Mouse (Mus musculus): Measurements from ENCODE around the gene Yipf3.
A peak's percentile ranks its signal among the peaks of the same experiment; 100 is the strongest.

Gene Yipf3

DNA sequence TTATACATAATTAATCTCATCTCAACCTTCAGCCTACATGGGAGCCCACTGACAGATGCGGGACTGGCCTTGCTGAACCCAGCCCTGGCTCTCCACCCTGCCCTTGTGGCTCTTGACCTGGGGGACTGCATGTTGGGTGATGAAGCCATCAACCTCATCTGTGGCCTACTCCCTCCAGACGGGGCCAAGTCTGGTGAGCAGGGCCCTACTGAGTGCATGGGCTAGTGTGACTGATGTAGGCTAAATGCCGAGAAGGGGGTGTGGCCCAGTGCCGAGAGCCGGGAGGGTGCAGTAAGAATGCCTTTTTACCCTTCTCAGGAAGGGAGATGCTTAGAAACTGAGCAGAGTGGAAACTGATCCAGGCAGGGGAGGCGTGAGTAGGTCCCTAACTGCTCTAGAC is 7.3 kb downstream of the Yipf3 start:
- no peak for DNase-seq (ENCODE audit: low spot score in 2 of 2)

DNA sequence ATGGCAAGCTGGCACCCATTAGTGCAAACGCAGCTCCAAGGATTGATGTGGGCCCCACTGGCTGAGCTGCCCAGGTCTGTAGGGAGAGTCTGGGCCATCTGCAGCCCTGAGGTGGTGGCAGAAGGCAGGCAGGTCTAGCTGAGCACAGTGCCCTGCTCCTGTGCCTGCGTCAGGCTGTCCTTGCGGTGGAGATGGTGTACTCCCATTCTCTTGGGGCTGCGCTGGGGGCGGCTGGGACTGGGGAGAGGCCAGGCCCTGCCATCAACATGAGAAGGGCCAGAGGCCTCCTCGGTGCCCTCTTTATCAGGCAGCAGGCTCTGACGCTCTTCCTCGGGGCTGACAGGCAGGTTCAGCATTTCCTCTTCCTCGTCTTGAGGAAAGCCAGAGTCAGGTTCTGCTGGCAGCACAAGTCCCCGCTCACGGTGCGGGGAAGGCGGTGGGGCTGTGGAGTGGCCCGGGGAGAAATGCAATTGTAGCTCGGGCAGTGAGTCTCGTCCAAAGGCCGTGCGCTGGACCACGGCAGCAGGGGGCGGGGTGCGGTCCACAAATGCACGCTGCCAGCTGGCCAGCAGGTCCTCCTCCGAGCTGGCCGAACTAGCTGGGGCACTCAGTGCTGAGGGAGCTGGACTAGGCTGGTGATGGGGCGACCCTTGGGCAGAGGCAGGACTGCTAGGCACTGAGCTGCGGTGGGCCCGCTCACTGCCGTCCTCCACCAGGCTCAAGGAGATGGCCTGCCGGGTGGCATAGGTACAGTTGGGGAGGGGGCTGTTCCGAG is 10.6 kb downstream of the Yipf3 start:
- DNase-seq (ENCODE audit: low spot score in 2 of 2): no peak

DNA sequence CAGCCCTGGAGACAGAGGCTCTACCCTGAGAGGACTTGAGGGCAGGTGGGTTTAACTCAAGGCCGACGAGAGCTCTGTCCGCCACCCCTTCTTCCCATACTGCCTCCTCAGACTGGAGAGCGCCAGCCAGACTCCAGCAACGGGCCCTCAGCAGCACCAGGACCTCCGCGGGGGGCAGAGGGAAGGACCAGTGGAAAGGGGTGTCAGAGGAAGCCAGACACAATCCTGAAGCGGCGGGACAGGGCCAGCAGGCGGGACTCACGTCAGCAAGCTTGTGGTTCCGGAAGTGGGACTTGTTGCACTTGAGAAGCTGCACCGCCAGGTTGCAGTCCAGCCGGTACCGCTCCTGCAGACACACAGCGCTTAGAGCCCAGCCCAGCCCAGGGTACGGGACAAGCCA is 11.8 kb downstream of the Yipf3 start:
- no peak for DNase-seq (ENCODE audit: low spot score in 2 of 2)

DNA sequence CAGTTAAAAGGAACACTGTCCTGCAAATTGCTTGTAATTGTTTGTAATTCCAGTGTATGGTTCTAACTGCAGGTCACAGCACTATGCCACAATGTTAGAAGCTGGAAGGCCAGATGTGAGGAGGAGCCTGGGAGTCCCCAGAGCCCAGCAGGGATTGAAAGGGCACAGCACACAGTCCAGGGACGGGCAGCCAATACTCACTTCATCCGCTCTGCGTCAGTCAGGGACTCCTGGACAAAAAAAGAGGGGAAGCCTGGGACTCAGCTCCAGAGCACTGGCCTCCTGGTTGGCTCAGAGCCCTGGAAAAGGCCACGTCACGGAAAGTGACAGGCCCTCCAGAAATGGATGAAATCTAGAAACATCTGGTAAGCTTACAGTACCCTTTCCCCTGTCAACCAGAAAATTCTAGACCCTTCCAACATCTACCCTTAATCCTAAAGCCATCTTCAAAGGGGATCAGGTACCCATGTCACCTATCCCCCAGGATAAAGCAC is 14.4 kb downstream of the Yipf3 start:
- no peak for DNase-seq (ENCODE audit: low spot score in 2 of 2)

DNA sequence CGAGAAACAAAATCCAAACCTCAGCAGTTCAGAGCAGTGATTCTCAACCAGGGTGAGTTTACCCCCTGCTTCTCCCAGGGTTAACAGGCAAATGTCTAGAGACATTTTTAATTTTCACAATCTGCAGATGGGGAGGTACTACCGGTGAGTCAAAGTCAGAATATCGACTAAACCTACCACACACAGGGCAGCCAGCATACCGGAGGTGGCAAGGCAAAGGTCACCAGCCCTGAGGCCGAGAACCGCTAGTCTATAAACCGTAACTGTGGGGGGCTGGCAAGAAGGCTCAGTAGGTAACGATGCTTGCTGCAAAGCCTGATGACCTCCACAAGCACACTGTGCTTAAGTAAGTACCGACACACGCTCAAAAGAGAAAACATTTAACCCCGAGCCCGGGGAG is 17.6 kb downstream of the Yipf3 start:
- no peak for DNase-seq (ENCODE audit: low spot score in 2 of 2)

DNA sequence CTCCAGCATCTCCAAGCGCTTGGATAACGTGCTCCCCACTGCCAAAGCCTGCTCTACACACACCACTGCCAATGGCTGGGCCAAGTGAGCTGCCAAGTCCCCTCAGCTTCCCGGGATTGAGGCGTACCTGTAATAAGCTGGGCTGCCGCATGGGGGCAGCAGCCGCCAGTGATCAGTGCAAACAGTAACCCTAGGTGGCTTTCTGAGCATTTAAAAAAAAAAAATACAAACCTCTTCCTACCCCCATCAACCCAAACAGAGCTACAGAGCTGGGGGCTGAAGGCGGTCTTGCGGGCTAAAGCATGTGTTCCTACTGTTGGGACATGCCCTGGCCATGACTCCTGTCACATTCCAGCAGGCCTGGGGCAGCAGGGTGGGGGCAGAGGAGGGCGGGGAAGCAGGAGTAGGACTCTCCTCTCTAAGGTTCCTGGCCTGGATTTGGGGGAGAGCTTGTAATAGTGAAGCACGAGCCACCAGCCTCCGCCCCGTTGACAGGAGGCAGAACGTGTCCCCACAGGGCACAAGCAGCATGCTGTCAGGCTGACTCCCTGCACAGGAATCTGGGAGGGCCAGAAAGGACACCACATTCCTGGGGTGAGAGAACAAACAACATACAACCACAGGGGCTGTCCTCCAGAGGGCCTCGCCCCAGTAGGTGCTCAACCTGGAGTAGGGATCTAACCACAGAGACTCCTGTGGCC is 18.2 kb downstream of the Yipf3 start:
- peak; percentile 87 to 89 for DNase-seq (ENCODE audit: low spot score in 2 of 2)

DNA sequence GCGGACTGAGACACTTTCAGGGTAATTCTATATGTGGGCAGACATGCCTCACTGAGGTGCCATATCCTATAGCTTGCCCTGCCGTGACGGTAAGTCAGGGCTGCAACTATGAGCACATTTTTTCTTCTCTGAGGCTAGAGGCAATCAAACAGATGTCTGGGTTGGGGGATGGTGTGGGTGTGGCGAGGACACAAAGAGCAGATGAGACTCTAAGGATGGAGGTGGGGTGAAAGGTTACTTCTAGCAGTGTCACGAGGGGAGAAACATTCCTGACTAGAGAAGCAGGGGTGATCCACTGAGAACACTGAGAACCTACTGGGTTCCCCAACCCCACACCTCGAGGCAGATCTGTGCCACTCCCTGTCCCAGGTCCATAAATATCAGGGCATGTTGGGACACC is 19.1 kb downstream of the Yipf3 start:
- DNase-seq (ENCODE audit: low spot score in 2 of 2): no peak

DNA sequence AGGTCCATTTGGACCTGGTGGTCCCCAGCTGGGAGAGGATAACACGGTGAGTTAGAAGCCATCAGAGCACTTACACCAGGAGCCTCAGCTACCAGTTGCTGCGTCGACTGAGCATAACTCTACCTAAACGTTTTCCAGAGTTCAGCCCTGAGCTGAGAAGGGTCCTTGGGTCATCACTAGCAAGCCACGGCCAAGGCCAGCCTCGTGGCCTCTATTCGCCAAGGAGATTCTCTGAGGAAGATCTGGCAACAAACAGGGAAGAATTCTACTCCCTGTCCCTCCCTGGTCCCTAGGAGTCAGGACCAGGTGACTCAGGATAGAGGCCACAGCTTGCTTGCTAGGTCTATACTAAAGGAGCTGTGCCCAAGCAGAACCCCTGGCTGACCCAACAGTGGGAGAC is 19.6 kb downstream of the Yipf3 start:
- DNase-seq (ENCODE audit: low spot score in 2 of 2): no peak

DNA sequence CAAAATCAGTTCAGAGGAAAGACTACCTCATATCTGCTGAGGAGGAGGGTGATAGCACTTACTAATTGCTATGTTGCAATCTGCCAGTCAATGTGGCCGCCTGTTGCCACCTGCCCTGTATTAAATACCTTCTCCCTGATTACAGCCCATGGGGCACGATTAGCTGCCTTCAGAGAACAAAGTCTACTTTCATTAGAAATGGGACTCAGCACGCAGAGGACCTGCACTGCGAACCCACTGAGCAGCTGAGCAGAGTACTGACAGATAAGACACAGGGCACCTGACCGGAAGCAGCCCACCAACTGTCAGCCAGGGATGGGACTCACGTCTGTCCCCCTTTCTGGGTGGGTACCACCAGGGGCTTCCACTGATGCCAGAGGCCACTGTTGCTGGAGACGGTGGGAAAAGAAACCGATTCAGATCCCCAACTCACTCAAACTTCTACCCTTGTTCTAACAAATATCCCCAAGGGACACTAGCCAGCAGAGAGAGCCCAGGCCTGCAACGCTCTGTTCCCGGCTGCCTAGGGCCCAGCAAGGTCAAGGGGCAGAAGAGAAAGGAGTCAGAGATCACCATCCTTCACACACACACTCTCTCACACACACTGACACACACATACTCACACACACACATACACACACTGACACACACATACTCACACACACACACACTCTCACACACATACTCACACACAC is 20.3 kb downstream of the Yipf3 start:
- DNase-seq (ENCODE audit: low spot score in 2 of 2): no peak

DNA sequence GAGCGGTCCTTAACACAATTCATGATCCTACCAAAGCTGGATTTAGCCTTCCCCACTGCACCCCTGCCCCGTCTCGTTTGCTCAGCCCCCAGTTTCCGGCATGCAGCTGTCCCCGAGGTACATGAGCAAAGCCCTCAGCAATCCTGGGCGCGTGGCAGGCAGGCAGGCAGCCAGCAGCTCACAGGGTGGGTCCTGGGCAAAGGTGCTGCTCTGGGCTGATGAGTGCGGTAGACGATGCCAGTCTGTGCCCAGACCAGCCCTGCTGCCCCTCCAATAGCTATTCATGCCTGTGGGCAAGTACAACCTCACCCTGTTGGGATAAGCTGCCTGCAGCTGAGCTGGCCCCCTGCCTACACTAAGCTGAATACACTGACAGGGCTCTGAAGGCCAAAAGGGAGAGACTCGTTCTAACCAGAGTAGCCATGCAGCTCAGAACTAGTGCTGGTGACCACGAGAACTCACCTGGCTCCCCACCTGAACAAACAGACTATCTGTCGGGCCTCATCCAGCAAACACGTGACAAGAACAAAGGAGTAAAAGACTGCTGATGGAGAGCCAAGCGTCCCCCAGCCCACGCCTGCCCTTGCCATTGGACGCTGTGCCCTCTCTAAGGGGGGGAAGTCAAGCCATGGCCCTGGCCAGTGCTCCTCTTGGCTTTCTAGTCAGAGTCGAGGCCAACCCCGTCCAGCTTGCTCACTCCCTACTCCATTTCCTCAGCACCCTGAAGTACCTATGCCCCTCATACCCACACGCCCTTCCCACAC is 22.1 kb downstream of the Yipf3 start:
- peak in 1 of 2 experiments; percentile 18 for DNase-seq (ENCODE audit: low spot score in 2 of 2)

DNA sequence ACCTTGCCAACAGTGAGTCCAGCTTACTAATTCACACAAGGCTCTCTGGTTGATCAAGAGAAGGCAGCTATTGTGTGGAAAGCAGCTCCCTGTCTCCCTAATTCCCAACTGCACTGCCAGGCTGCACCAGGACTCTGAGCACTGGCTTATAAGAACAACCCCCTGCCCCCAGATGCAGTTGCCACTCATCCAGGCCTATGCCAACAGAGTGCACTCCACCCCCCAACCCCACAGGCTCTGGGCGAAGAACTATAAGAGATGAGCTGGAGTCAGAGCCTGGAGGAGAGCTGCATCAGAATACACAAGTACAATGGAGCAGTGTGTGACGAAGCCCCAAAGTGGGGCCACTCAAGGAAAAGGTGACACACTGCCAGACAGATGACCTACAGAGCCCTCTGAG is 24.2 kb downstream of the Yipf3 start:
- no peak for DNase-seq (ENCODE audit: low spot score in 2 of 2)

DNA sequence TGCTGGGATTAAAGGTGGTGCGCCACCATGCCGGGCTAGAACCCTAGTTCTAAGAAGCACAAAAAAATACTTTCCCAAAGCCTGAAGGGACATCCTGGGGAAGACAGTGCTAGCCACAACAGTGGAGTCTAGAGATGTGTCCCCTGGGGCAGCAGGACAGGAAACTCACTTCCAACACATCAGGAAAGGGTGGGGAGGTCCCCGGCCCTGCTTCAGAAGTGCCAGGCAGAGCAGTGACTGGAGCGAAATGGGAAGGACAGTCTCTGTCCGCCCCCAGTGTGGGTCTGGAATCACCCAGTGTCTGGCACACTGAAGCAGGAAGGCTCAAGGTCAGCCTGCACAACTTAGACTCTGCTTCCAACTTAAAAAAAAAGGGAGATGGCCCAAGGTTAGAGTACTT is 24.8 kb downstream of the Yipf3 start:
- no peak for DNase-seq (ENCODE audit: low spot score in 2 of 2)

DNA sequence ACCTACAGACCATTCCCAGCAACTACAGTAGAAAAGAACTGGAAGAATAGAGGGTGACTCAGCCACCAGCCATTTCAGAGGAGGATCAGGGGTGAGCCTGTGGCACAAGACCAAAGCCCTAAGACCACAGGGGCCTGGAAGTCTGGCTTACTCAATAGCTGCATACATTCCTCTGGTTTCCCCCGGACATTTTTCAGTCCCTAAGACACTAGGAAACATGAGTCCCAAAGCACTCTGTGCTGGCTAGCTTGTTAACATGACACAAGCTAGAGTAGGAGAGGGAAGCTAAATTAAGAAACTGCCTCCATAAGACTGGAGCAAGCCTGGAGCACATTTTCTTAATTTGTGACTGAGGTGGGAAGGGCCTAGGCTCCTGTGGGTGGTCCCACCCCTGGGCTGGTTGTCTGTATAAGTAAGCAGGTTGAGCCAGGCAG is 25.9 kb downstream of the Yipf3 start:
- DNase-seq (ENCODE audit: low spot score in 2 of 2): peak in 1 of 2 experiments; percentile 57

DNA sequence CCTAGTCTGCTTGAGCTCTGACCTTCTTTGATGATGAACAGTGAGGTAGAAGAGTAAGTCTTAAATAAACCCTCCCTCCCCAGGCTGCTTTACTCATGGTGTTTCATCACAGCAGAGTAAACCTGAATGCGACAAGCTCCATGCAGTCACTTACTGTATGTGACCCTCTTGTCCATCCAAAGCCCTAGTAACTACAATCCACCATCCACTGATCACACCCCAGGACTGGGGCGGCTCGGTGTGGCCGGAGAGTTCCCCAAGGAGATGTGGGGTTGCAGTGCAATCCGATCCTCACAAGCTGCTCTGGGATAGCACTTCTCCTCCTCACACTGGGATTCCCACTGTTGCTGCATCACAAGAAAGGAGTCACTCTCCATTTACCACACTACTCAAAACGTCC is 26.6 kb downstream of the Yipf3 start:
- DNase-seq (ENCODE audit: low spot score in 2 of 2): peak in 1 of 2 experiments; percentile 6

DNA sequence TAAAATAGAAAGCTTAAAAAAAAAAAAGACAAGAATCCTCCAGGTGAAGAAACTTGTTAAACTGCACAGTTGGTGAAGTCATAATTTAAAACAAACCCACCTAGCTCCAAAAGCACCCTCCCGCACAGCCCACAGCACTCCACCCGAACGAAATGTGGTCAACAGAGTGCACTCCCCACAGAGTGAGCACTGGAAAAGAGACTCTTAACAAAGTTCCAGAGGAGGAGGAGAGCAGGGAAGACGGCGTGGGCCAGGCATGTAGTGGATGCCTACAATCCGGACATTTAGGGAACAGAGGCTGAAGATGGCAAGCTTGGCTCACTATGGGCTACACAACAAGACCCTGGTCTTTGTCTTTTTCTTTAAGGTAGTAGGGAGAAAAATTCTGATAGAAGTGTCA is 27.2 kb downstream of the Yipf3 start:
- peak in 1 of 2 experiments; percentile 2 for DNase-seq (ENCODE audit: low spot score in 2 of 2)

DNA sequence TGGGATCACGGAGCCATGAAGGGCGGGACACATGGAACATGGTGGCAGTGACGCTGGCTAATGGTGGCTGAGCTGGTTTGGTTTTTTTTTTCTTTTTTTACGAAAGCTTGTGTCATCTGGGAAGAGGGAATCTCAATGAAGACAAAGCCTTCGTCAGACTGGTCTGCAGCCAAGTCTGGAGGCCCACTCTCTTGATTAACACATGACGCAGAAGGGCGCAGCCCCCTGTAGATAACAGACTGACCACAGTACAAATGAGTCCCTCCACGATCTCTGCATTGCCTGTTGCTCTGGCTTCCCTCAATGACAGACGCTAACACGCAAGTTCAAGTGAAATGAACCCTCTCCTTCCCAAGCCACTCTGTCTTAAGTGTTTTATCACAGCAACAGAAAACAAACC is 27.6 kb downstream of the Yipf3 start:
- DNase-seq (ENCODE audit: low spot score in 2 of 2): no peak

DNA sequence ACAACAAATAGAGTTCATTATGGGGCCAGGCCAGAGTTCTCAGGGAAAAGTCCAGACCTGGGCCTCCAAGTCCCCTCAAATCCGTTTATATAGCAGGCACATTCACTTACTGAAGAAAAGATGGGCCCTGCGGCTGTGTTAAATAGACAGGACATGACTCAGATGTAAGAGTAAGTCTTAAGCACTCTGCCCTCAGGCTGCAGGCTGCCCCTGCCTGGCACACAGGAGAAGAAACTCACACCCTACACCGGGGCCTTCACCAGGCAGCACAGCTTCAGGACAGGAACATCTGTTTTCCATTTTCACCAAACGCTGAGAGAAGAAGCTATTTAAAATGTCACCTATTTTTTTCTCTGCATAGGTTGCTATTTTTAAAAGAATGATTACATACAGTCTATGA is 29.7 kb downstream of the Yipf3 start:
- peak in 1 of 2 experiments; percentile 23 for DNase-seq (ENCODE audit: low spot score in 2 of 2)

DNA sequence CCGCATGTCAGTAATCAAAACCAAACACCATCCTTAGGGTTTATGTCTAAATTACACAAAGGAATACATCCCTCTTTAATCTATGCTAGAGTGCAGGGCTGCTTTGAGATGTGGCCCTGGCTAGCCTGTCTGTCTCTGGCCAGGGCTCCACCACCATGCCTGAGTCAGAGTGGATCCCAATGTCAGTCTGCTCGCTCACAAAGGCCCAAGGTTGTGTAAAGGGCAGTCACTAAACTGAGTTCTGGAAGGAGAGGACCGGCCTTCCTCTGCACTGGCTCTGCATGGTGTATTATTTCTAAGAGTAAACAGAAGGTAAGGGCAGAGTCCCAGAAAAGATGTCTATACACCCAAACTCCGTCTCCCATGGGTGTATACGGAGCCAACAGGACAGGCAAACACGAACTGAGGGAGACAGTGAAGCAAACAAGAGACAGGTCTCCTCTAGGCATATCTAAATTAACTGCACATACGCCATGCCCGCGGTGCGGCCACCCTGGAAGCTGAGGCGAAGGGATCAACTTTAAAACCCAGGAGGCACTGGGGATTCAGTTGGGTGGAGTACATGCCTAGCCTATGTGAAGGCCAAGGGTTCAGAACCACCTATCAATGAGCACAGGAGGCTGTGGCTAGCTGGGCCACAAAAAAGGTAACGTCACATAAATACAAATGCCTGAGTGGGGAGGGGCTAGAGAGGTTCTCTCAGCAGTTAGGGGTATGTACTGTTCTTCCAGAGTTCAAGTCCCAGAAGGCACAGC is 30.3 kb downstream of the Yipf3 start:
- peak in 1 of 2 experiments; percentile 4 for DNase-seq (ENCODE audit: low spot score in 2 of 2)

DNA sequence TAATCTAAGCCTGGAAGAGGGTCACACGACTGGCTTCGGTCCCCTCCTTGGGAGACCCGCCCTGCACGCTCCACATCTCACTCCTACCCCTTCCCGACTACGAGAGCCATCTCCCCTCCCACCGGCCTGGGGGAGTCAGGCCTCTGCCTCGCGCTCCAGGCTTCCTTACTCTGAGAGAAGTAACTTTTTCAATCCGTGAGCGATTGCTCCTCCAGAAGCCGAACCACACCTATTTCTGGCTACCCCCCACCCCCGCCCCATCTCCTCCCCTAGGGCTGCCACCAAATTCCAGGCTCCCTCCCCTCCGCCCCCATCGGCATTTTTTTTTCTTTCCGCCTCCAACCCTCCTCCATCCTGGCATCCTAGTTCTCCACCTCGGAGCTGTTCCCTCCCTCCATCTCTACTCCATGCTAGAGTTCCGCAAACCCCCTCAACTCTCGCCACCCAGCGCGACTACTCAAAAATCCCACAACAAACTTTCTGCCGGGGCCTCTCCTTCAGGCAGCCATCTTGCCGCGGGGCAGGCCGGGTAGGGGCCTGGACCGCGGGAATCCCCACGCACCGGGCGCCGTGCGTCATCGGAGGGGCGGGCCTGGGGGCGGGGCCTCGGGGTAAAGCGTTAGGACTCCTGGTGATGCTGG is 34.7 kb downstream of the Yipf3 start, which contains the start of gene Tjap1:
Gene Tjap1 (minus strand): TSS at position 544 of the 641 bp plus-strand sequence.
- DNase-seq (ENCODE audit: low spot score in 2 of 2): peak; percentile 71 to 82

DNA sequence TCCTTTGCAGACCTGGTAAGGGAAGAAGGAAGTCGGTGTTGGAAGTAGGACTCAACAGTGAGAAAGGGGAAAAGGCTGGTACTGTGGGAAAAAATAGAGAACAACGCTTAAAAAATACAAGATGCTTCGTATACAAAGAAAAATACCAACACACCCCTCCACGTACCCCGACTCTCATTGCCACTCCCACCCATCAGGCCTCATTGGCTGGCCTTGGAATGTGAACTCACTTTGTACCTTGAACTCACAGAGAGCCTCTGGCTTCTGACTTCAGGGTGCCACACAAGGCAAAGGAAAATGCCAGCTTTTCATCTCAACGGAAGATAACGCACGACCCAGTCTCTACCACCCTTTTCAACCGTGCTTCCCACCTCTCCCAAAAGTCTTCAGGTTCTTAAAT is 35.3 kb downstream of the Yipf3 start:
- peak in 1 of 2 experiments; percentile 5 for DNase-seq (ENCODE audit: low spot score in 2 of 2)

All from right cerebral cortex, adult 2 months (tissue).